Mouse (Mus musculus) heart, embryonic 10.5 days (tissue): ENCODE data around the gene Agtr1a. TPM values are rescaled to one million over a fixed set of nuclear protein-coding genes. Genes with fewer than 3 reads are reported as not detected.

Experiments used
- DNase-seq: peaks from one replicate; pipeline ENCODE4 v3.0.0-alpha.2; 2017; ENCODE audit warnings: low spot score
- H3K27ac ChIP-seq: fragments of 300-500 bp; sonication (generic); 2 replicates; pipeline ENCODE4 v1.5.1; 2016; ENCODE audit warnings: mild to moderate bottlenecking
- H3K27me3 ChIP-seq: fragments of 300-500 bp; sonication (generic); 2 replicates; pipeline ENCODE4 v1.6.1; 2016; ENCODE audit warnings: mild to moderate bottlenecking; ENCODE audit not compliant: poor library complexity, insufficient read depth, severe bottlenecking
- H3K36me3 ChIP-seq: fragments of 300-500 bp; sonication (generic); 2 replicates; pipeline ENCODE4 v1.6.1; 2016; ENCODE audit warnings: mild to moderate bottlenecking, moderate library complexity
- H3K4me1 ChIP-seq: fragments of 300-500 bp; sonication (generic); 2 replicates; pipeline ENCODE4 v1.6.1; 2016; ENCODE audit warnings: mild to moderate bottlenecking
- H3K4me3 ChIP-seq: fragments of 300-500 bp; sonication (generic); 2 replicates; pipeline ENCODE4 v1.5.1; 2016; ENCODE audit warnings: mild to moderate bottlenecking, moderate library complexity
- H3K9me3 ChIP-seq: fragments of 300-500 bp; sonication (generic); 2 replicates; pipeline ENCODE4 v1.6.1; 2016; ENCODE audit warnings: mild to moderate bottlenecking, moderate library complexity
- WGBS: fragments of 180-500 bp; shearing (Covaris S2); methylation state at CpG from one replicate; pipeline ENCODE4 v1.1.7; 2016; 5-methylcytosine and 5-hydroxymethylcytosine counted together
- polyA plus RNA-seq: library from polyadenylated mRNA; unstranded; fragments of >200 nt; fragmentation: Nextera tagmentation; extraction: Ambion mirVana; gene quantifications from 2 replicates; pipeline ENCODE4 v1.2.1, GENCODE M21; 2016

The Agtr1a gene
- polyA plus RNA-seq, 1 experiment from 2014 or later = 4.6 TPM

GRCm38 (mm10) chr13:30345427-30345913 lies 9.2 kb downstream of the Agtr1a start:
- H3K4me3 ChIP-seq = peak overlapping the region; percentile 47
- 53% methylated on average over 11 of the region's 11 CpGs for WGBS

GRCm38 (mm10) chr13:30346881-30347280 lies 10.6 kb downstream of the Agtr1a start:
- DNase-seq = no peak
- H3K27ac ChIP-seq = no peak overlapping the region
- H3K36me3 ChIP-seq = no peaks in the 10 kb centered on the region
- H3K27me3 ChIP-seq = no peaks in the 10 kb centered on the region
- H3K4me1 ChIP-seq = peaks cover 12% of the 10 kb centered on the region; the same call in 1 of the 2 replicates
- H3K4me3 ChIP-seq = no peak overlapping the region
- no peaks in the 10 kb centered on the region for H3K9me3 ChIP-seq
- WGBS = 89% methylated on average over 4 of the region's 4 CpGs

More at GRCm38 (mm10) chr13:30345427-30345913, 9.2 kb downstream of the Agtr1a start:
- Histone ChIP-seq H3K9me3 (no peaks in the 10 kb centered on the region), H3K4me1 (peaks cover 12% of the 10 kb centered on the region; the same call in 1 of the 2 replicates), H3K27me3 (no peaks in the 10 kb centered on the region), H3K36me3 (no peaks in the 10 kb centered on the region), H3K27ac (peak overlapping the region; percentile 84)
- no peak for DNase-seq

- no peaks in the 10 kb centered on the region for H3K27me3 ChIP-seq
- DNase-seq = no peak
These were observed 12.1 kb downstream of the Agtr1a start for GRCm38 (mm10) chr13:30348306-30348705.

GRCm38 (mm10) chr13:30351966-30352365 lies 15.7 kb downstream of the Agtr1a start:
- no peak overlapping the region for H3K4me3 ChIP-seq
- H3K27me3 ChIP-seq = no peaks in the 10 kb centered on the region
- DNase-seq = no peak
- WGBS = 76% methylated on average over 13 of the region's 13 CpGs
- H3K36me3 ChIP-seq = no peaks in the 10 kb centered on the region
- H3K4me1 ChIP-seq = no peaks in the 10 kb centered on the region
- H3K9me3 ChIP-seq = no peaks in the 10 kb centered on the region
- no peak overlapping the region for H3K27ac ChIP-seq

More at GRCm38 (mm10) chr13:30348306-30348705, 12.1 kb downstream of the Agtr1a start:
- peaks cover 9% of the 10 kb centered on the region; the same call in 1 of the 2 replicates for H3K4me1 ChIP-seq
- no peaks in the 10 kb centered on the region for H3K36me3 ChIP-seq
- no peak overlapping the region for H3K4me3 ChIP-seq
- no peaks in the 10 kb centered on the region for H3K9me3 ChIP-seq
- no peak overlapping the region for H3K27ac ChIP-seq

GRCm38 (mm10) chr13:30354991-30355580 lies 18.8 kb downstream of the Agtr1a start:
- Histone ChIP-seq H3K36me3 (no peaks in the 10 kb centered on the region), H3K4me3 (no peak overlapping the region), H3K4me1 (no peaks in the 10 kb centered on the region), H3K9me3 (no peaks in the 10 kb centered on the region), H3K27ac (no peak overlapping the region), H3K27me3 (no peaks in the 10 kb centered on the region)
- no peak for DNase-seq
- WGBS = 90% methylated on average over 6 of the region's 6 CpGs

- H3K4me3 ChIP-seq = no peak overlapping the region
- H3K27ac ChIP-seq = no peak overlapping the region
- H3K9me3 ChIP-seq = no peaks in the 10 kb centered on the region
- no peaks in the 10 kb centered on the region for H3K27me3 ChIP-seq
- H3K36me3 ChIP-seq = no peaks in the 10 kb centered on the region
- WGBS = 91% methylated on average over 2 of the region's 2 CpGs
- DNase-seq = no peak
- no peaks in the 10 kb centered on the region for H3K4me1 ChIP-seq
These were observed 19.7 kb downstream of the Agtr1a start for GRCm38 (mm10) chr13:30355979-30356378.

- no peaks in the 10 kb centered on the region for H3K27me3 ChIP-seq
- DNase-seq = no peak
- H3K4me3 ChIP-seq = no peak overlapping the region
- no peaks in the 10 kb centered on the region for H3K36me3 ChIP-seq
- no peaks in the 10 kb centered on the region for H3K4me1 ChIP-seq
- no peaks in the 10 kb centered on the region for H3K9me3 ChIP-seq
- 68% methylated on average over 4 of the region's 4 CpGs for WGBS
- H3K27ac ChIP-seq = no peak overlapping the region
These were observed 22.4 kb downstream of the Agtr1a start for GRCm38 (mm10) chr13:30358456-30359168.

GRCm38 (mm10) chr13:30359886-30360285 lies 23.6 kb downstream of the Agtr1a start:
- H3K36me3 ChIP-seq = no peaks in the 10 kb centered on the region
- no peaks in the 10 kb centered on the region for H3K27me3 ChIP-seq
- no peaks in the 10 kb centered on the region for H3K9me3 ChIP-seq
- H3K27ac ChIP-seq = no peak overlapping the region
- DNase-seq = no peak
- no peaks in the 10 kb centered on the region for H3K4me1 ChIP-seq
- WGBS = 85% methylated on average over 2 of the region's 2 CpGs
- no peak overlapping the region for H3K4me3 ChIP-seq

GRCm38 (mm10) chr13:30361002-30361401 lies 24.8 kb downstream of the Agtr1a start:
- Histone ChIP-seq H3K36me3 (no peaks in the 10 kb centered on the region), H3K27me3 (no peaks in the 10 kb centered on the region), H3K4me3 (no peak overlapping the region), H3K27ac (no peak overlapping the region), H3K4me1 (no peaks in the 10 kb centered on the region), H3K9me3 (no peaks in the 10 kb centered on the region)
- DNase-seq = no peak
- WGBS = 59% methylated on average over 5 of the region's 5 CpGs

GRCm38 (mm10) chr13:30362048-30362447 lies 25.8 kb downstream of the Agtr1a start:
- Histone ChIP-seq H3K9me3 (no peaks in the 10 kb centered on the region), H3K27ac (no peak overlapping the region), H3K4me1 (no peaks in the 10 kb centered on the region), H3K4me3 (no peak overlapping the region), H3K27me3 (no peaks in the 10 kb centered on the region), H3K36me3 (no peaks in the 10 kb centered on the region)
- DNase-seq = no peak
- 84% methylated on average over 6 of the region's 6 CpGs for WGBS

- Histone ChIP-seq H3K4me3 (no peak overlapping the region), H3K27ac (no peak overlapping the region), H3K9me3 (no peaks in the 10 kb centered on the region), H3K4me1 (no peaks in the 10 kb centered on the region; the same call in 1 of the 2 replicates), H3K36me3 (no peaks in the 10 kb centered on the region), H3K27me3 (no peaks in the 10 kb centered on the region)
- DNase-seq = no peak
- 80% methylated on average over 11 of the region's 11 CpGs for WGBS
These were observed 27.9 kb downstream of the Agtr1a start for GRCm38 (mm10) chr13:30364097-30364625.

- Histone ChIP-seq H3K27ac (no peak overlapping the region), H3K36me3 (0 out of 2 replicates have a peak, but pooled peaks cover 1% of the 10 kb centered on the region), H3K27me3 (no peaks in the 10 kb centered on the region), H3K4me3 (no peak overlapping the region), H3K9me3 (0 out of 2 replicates have a peak, but pooled peaks cover 1% of the 10 kb centered on the region), H3K4me1 (no peaks in the 10 kb centered on the region; the same call in 1 of the 2 replicates)
- no peak for DNase-seq
- WGBS = 83% methylated on average over 9 of the region's 9 CpGs
These were observed 28.5 kb downstream of the Agtr1a start for GRCm38 (mm10) chr13:30364780-30365179.

- no peak overlapping the region for H3K27ac ChIP-seq
- H3K4me1 ChIP-seq = no peaks in the 10 kb centered on the region; the same call in 1 of the 2 replicates
- H3K9me3 ChIP-seq = 0 out of 2 replicates have a peak, but pooled peaks cover 2% of the 10 kb centered on the region
- no peak for DNase-seq
- H3K4me3 ChIP-seq = no peak overlapping the region
- WGBS = 63% methylated on average over 2 of the region's 2 CpGs
- no peaks in the 10 kb centered on the region for H3K27me3 ChIP-seq
- 0 out of 2 replicates have a peak, but pooled peaks cover 1% of the 10 kb centered on the region for H3K36me3 ChIP-seq
These were observed 29.1 kb downstream of the Agtr1a start for GRCm38 (mm10) chr13:30365378-30365777.
